Mouse (Mus musculus) gastrocnemius, adult 2 months (tissue): ENCODE results near the gene Snx30. TPM values are rescaled to one million over a fixed set of nuclear protein-coding genes. Genes with fewer than 3 reads are reported as not detected.

ENCODE experiments used
- DNase-seq: peaks from one replicate; pipeline ENCODE4 v3.0.0; 2022
- H3K27ac ChIP-seq: fragments of 200-600 bp; 2 replicates; pipeline ENCODE4 v1.8.1; 2022; ENCODE audit warnings: mild to moderate bottlenecking
- H3K4me3 ChIP-seq: fragments of 200-600 bp; 2 replicates; pipeline ENCODE4 v1.8.1; 2022; ENCODE audit warnings: mild to moderate bottlenecking, moderate library complexity
- CTCF ChIP-seq: fragments of 200-600 bp; IDR thresholded peaks from 2 replicates; pipeline ENCODE4 v1.8.1; 2022; ENCODE audit warnings: antibody characterized with exemption, mild to moderate bottlenecking, moderate library complexity
- intact Hi-C: fragments of 180-260 bp; cut with DNase I; formaldehyde crosslinking; loops from one replicate; pipeline ENCODE4 v1.15.1; 2025
- total RNA-seq, 2 experiments: library from RNA; stranded (reverse); gene quantifications; 2 replicates each; pipeline ENCODE4 v1.2.3; 2021

Gene Snx30
- total RNA-seq, 2 experiments from 2014 or later, result 3.1 to 4.1 TPM

DNA sequence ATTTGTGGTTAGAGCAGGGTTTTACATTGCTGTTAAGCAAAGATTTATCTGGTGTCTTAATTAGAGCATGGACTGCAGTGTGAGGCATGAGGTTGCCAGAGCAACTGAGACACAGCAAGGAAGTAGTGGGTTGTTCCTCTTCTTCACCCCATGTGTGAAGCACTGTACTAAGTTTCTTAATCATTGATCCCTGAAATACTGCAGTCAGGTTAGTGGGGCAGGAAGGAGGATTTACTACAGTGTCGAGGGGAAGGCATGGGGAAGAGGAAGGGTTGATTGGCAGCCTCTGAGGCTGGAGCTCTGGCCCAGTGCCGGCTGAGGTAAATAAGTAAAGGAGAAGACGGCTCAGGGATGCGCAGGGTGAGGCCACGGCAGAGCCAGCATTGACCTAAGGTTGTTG, 82.4 kb downstream of the Snx30 start:
- H3K4me3 ChIP-seq, result no peak overlapping the region
- H3K27ac ChIP-seq, result no peak overlapping the region
- TF ChIP-seq CTCF, result no peak
- intact Hi-C loops, result no loop called here
- DNase-seq, result no peak

DNA sequence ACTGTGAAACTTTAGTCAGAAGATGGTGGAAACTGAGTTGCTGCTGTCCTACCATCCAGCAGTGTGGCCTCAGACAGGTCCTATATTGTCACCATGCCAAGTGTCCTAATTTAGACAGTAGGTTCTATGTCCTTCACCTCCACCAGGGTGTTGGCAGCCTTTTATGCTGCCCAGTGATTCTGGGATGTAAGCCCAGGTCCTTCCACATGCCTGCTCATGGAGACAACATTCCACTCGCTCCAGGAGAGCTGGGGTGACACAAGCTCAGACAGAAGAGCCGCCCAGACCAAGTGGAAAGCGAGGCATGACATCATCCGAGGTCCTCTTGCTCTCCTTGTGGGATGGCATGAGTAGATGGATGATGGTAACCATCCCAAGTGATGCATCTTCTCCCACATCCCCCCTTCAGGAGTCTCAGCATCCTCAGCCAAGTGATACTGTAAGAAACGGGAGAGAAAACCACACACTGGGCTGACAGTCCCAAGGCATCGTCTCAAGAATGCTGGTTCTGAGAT, 84.5 kb downstream of the Snx30 start:
- H3K4me3 ChIP-seq, result no peak overlapping the region
- no peak for DNase-seq
- intact Hi-C loops, result no loop called here
- TF ChIP-seq CTCF, result no peak
- no peak overlapping the region for H3K27ac ChIP-seq

DNA sequence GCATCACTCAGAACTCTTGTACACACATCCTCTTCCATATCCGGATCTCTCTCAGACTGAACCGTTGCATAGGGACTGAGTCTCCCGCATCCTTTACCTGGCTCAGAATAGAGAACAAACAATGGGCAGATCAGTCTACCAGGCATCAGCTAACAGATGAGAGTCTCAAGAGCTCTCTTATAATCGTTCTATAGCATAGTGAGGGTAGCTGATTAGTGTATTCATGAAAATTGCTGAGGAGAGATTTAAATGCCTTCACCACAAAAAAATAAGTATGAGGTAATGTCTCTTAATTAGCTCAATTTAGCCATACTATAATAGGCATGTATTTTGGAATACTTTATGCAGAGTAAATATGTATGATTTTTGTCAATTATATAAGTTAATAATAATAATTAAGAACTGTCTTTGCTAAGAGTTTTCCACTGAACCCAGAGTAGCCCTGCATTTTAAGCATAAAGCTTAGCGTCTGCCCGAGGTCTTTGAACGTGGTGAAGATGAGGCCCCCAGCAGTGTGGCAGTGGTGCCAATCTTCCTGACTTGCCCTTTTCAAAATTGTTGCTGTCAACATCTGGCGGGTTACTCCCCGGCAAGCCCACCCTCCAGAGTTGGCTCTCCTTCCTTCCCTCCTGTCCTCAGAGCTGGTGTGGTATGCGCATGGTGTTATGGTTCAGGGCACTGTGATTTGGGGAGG, 86.2 kb downstream of the Snx30 start:
- no peak for TF ChIP-seq CTCF
- Histone ChIP-seq H3K4me3 (no peak overlapping the region), H3K27ac (no peak overlapping the region)
- no peak for DNase-seq
- intact Hi-C loops, result no loop called here

DNA sequence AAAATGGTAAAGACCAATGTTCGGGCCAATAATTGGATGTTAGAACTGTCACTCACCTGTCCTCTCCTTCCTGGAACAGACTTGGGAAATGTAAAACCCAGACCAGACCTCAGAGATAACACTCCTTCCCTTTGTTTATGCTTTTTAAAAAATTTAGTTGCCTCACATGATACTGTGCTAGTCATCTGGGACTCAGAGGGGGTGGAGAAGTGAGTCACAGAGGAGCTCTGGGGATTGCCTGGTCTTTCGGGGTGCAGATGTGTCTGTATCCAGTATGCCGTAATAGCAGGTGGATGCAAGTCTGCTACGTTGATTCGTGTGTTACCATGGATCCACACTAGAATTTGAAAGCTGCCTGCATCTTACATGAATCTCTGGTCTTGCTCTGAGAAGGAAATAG, 87.1 kb downstream of the Snx30 start:
- H3K27ac ChIP-seq, result no peak overlapping the region
- intact Hi-C loops, result no loop called here
- H3K4me3 ChIP-seq, result no peak overlapping the region
- no peak for TF ChIP-seq CTCF
- DNase-seq, result no peak

DNA sequence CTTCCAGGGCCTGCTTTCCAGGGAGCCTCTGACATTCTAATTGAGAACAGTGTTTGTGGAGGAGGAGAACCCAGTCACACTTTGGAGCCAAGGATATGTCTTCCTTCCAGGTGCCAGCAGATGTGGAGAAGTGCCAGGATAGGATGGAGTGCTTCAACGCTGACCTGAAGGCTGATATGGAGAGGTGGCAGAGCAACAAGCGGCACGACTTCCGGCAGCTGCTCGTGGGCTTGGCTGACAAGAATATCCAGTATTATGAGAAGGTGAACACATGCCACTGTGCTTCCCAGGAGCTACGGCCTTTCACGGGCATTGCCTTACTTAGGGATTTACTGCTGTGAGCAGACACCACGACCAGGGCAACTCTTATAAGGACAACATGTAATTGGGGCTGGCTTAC, 88.8 kb downstream of the Snx30 start:
- H3K27ac ChIP-seq, result no peak overlapping the region

DNA sequence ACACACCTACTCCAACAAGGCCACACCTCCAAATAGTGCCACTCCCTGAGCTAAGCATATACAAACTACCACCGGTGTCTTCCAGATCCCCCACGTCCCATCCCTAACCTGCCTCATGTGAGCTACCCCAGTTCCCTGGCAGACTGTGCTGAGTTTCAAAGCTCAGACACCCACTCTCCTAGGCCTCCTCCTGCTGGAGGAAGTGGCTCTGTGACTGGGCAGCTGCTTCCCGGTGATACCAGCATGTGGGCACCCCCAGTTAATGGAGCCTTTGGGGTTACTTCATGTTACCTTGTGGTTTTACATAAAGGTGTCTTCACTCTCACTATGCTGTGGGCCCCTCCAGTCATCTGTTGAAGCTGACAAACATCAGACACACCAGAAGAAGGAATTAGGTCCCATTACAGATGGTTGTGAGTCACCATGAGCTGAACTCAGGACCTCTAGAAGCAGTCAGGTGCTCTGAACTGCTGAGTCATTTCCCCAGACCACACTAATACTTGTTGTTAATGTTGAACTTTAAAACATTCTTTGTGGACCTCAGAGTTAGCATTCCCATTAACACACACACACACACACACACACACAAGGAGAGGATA, 89.4 kb downstream of the Snx30 start:
- intact Hi-C loops, result no loop called here
- no peak for TF ChIP-seq CTCF
- no peak overlapping the region for H3K4me3 ChIP-seq
- DNase-seq, result no peak
- no peak overlapping the region for H3K27ac ChIP-seq

More for the DNA sequence above, 88.8 kb downstream of the Snx30 start:
- DNase-seq, result no peak
- no peak for TF ChIP-seq CTCF
- H3K4me3 ChIP-seq, result no peak overlapping the region
- intact Hi-C loops, result no loop called here

DNA sequence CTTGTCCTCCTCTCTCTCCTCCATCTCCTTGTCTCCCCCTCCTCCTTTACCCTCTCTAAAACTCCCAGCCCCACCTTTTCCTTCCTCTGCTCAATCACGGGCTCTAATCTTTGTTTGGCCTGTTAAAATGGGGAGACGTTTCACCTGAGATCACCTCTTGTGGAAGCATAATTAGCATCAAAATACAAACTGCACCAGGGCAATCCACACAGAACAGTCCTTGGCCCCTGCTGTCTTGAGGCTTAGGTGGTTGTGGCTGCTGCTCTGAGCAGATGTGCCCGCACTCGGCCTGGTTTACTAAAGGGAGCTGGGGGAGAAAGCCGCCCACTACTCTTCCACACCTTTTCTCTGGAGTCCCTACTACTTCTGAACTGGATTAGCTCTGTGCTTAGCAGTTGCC, 90.4 kb downstream of the Snx30 start:
- TF ChIP-seq CTCF, result no peak
- no peak for DNase-seq
- Histone ChIP-seq H3K27ac (no peak overlapping the region), H3K4me3 (no peak overlapping the region)
- intact Hi-C loops, result no loop called here

DNA sequence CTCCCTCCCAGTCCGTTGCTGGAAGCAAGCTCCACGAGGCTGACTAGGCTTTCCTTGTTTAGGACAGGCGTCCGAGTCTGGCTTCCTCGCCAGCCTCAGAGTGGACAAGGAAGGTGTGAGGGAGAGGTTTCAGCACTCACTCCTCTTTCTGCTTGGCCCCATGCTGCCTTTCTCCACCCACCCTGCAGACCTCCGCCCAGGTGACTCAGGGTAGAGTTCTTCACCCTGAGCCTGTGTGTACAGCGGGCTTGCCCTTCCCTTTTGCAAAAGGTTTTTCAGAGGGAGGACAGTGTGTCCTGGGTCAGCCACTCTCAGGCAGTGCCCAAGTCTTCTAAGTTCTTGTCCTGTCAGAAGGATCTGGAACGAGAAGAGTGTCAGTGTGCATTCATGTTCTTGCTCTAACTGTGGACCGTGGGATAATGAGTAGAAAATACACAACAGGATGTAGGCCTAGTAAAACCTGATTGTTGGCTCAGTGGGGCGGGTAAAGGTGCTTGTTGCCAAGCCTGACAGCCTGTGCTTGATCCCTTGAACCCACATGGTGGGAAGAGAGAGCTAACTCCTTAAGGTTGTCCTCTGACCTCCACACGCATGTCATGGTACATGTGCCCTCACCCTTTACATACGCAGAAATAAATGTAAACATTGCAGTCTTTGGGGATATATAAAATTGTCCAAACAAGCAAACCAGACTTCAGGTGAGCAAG, 92.3 kb downstream of the Snx30 start:
- Histone ChIP-seq H3K27ac (no peak overlapping the region), H3K4me3 (no peak overlapping the region)
- TF ChIP-seq CTCF, result no peak
- no peak for DNase-seq
- intact Hi-C loops, result no loop called here

DNA sequence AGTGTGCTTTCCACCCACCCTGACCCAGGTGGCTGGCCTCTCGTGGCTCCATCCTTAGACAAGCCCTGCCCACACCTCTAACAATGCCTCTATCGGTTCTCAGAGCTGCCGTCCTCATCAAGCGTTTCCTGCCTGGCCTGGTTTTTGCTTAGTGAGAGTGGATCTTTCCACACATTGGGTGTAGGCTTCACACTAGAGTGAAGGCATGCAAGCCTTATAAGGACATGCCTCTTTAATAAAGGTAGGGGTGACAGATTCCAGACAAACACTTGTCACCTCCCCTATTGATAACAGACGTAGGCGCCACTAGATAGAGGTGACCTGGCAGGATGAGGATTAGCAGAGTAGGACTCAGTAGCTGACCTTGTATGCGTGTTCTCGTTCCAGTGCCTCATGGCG, 92.9 kb downstream of the Snx30 start:
- no peak for DNase-seq
- no peak overlapping the region for H3K4me3 ChIP-seq
- intact Hi-C loops, result no loop called here
- TF ChIP-seq CTCF, result no peak
- no peak overlapping the region for H3K27ac ChIP-seq

DNA sequence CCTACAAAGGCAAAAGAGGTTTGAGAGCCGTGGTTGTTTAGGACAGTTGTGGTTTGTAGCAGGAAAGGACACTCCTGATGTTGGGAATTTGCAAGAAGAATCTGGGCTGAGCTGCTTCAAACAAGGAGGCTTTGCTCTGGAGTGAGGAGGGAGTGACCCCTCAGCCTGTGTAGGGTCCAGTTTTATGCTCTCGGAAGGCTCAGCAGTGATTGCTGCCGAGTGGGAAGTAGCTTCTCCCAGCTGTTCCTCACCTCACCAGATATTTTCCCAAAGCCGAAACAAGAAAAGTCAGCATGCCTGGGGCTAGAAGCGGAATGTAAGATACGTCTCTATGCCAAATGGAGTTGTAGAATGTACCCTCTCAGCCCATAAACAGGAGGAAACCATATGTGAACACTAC, 96.2 kb downstream of the Snx30 start:
- intact Hi-C loops, result no loop called here
- no peak for TF ChIP-seq CTCF
- no peak overlapping the region for H3K4me3 ChIP-seq
- DNase-seq, result no peak
- H3K27ac ChIP-seq, result no peak overlapping the region

DNA sequence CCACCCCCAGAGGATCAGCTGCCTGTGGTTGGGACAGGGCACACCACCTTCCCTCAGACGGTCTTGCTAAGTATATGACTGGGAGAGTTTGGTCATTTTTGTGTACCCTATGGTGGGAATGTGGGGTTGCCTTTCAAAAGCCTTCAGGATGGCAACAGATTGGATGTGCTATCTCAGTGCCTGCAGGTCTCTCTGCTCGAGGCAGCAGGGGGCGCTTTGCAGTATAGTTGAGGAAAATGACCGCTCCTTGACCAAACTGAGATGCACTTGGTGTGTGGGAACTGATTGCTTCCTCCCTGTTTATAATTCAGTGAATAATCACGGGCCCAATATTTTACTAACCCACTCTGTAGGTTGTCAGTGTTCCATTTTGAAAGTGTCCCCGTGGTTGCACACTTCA, 96.9 kb downstream of the Snx30 start:
- intact Hi-C loops, result no loop called here
- Histone ChIP-seq H3K27ac (no peak overlapping the region), H3K4me3 (no peak overlapping the region)
- DNase-seq, result no peak
- TF ChIP-seq CTCF, result no peak

DNA sequence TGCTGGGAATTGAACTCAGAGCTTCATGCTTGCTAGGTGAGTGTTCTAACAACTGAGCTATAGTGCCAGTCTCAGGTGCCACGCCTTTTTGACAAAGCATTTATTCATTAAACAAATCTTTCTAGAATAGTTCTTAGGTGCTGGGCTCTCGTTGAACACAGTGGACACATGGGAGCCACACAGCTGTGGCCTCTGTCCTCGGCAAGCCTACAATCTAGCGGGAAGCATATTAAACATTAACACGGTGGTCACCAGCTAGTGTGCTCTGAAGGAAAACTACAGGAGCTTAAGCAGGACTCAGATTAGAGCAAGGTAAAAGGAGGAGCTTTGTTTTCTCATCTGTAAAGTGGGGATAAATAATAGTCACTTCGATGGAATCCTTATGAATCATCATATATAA, 101.5 kb downstream of the Snx30 start:
- TF ChIP-seq CTCF, result no peak
- intact Hi-C loops, result no loop called here

DNA sequence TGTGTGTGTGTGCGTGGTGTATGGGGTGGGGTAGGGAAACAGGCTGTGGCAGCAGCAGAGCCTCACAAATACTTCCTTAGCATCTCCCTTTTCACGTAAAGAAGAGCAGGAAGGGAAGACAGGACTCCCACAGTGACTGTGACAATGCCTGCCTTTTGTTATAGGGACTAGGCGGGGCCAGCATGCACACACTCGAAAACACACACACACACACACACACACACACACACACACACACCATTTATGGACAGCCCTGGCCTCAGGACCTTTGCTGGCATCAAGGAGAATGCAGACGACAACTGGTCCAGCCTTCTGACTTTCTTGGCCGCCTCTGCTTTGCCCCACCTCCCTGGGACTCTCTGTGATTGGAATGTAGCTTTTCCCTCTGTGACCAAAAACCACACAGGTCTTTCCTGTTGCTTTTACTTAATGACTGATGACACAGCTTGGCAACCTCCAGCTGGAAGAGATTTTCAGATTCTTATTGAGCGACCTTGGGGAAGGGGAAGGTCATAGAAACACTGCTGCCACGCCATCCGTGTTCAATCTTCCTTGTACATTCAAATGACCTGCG, 102.1 kb downstream of the Snx30 start:
- no peak for DNase-seq
- no peak overlapping the region for H3K27ac ChIP-seq
- H3K4me3 ChIP-seq, result no peak overlapping the region
- no peak for TF ChIP-seq CTCF
- intact Hi-C loops, result no loop called here

More for the DNA sequence above, 101.5 kb downstream of the Snx30 start:
- no peak for DNase-seq
- Histone ChIP-seq H3K27ac (no peak overlapping the region), H3K4me3 (no peak overlapping the region)
